ENCODE assay signal across 8 mouse cellular contexts in the genomic region with DNA sequence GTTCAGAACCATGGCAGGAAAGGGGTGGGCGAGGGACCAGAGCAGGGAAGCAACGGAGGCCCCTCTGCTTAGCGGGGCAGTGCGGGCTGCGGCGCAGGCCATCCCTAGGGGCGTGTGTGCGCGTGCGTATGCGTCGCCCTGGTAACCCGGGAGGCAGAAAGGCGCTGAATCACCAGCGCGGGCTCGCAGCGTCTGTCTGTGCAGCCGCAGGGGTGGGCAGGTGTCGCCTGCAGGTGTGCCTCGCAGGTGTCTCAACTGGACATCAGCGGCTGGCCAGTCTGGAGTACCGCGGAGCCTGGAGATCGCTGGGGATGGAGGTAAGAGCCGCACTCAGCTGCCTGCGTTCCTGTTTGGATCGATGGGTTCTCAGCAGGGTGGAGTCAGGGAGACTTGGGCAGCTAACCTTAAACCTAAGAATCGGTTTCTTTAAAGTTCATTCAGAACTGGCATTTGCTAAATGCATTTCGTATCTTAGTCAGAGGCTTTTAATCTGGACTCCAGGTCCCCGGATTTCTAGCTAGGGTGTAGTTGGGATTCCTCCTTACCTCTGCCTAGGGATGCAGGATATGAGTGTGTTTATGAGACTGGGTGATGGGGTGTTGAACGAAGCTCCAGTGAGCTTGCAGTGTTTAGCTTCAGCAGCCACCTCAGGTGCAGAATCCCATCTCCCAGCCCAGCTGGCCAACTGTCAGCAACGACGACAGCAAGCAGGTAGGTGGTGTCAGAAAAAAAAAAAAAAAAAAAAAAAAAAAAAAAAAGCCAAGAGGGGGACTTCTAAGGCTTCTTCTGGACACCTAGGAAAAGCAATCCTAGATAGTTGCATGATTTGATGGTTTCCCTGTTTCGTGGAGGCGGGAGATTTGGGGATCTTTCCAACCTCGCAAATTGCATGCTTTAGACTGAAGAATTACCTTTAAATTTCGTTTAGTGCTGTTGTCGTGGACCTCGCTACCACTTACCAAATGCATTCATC. TPM values are rescaled to one million over a fixed set of nuclear protein-coding genes. Genes with fewer than 3 reads are reported as not detected.
DNase-seq lines count a peak whose midpoint lies in the region; ATAC-seq and TF ChIP-seq lines count a peak whose summit lies in the region.

A gene (plus strand): TSS at position 153 of the 973 bp plus-strand sequence.

- H3K4me2 ChIP-seq in kidney, embryonic 15.5 days = peak within 1 kb of the TSS; percentile 92
- H3K4me2 ChIP-seq in forebrain, embryonic 15.5 days (replicated peaks) = peak within 1 kb of the TSS; percentile 93
- peak within 1 kb of the TSS; percentile 88 for H3K4me2 ChIP-seq in intestine, embryonic 15.5 days (replicated peaks)
- H3K4me2 ChIP-seq in limb, embryonic 14.5 days (replicated peaks; ENCODE audit: low read depth, low read length, severe bottlenecking) = peak within 1 kb of the TSS; percentile 60

- H3K36me3 ChIP-seq in kidney, embryonic 15.5 days = peaks cover 16% of the 10 kb centered on the region
- peaks cover 11% of the 10 kb centered on the region; the same call in 1 of the 2 replicates for H3K36me3 ChIP-seq in forebrain, embryonic 15.5 days
- H3K36me3 ChIP-seq in intestine, embryonic 15.5 days = no peaks in the 10 kb centered on the region
- H3K36me3 ChIP-seq in limb, embryonic 14.5 days (ENCODE audit: control insufficient read depth, insufficient read depth, low read length) = peaks cover under 1% of the 10 kb centered on the region; the same call in 1 of the 2 replicates

- peak within 1 kb of the TSS; percentile 31; the same call in 1 of the 2 replicates for H3K9ac ChIP-seq in kidney, embryonic 15.5 days
- peak within 1 kb of the TSS; percentile 61 for H3K9ac ChIP-seq in forebrain, embryonic 15.5 days (replicated peaks)
- peak within 1 kb of the TSS; percentile 42 for H3K9ac ChIP-seq in intestine, embryonic 15.5 days
- peak within 1 kb of the TSS; percentile 43 for H3K9ac ChIP-seq in limb, embryonic 14.5 days (ENCODE audit: low read depth, low read length, severe bottlenecking)

- WGBS in kidney, embryonic 15.5 days = 14% methylated on average over 40 of the region's 40 CpGs
- WGBS in forebrain, embryonic 15.5 days = 8% methylated on average over 40 of the region's 40 CpGs
- 15% methylated on average over 40 of the region's 40 CpGs for WGBS in intestine, embryonic 15.5 days
- WGBS in limb, embryonic 14.5 days = 15% methylated on average over 35 of the region's 40 CpGs

- peak; percentile 90 for ATAC-seq in kidney, embryonic 15.5 days (replicated peaks; ENCODE audit: low FRiP score)
- ATAC-seq in forebrain, embryonic 15.5 days (replicated peaks) = peak; percentile 98
- peak; percentile 81 for ATAC-seq in intestine, embryonic 15.5 days
- peak; percentile 65; the same call in 1 of the 2 replicates for ATAC-seq in limb, embryonic 14.5 days (ENCODE audit: low FRiP score, low read depth)

- H3K4me1 ChIP-seq in kidney, embryonic 15.5 days = peaks cover 13% of the 10 kb centered on the region
- H3K4me1 ChIP-seq in forebrain, embryonic 15.5 days = peaks cover 14% of the 10 kb centered on the region
- H3K4me1 ChIP-seq in intestine, embryonic 15.5 days (replicated peaks) = peaks cover 6% of the 10 kb centered on the region
- H3K4me1 ChIP-seq in limb, embryonic 14.5 days (ENCODE audit: control insufficient read depth, insufficient read depth, low read length) = no peaks in the 10 kb centered on the region

- H3K27ac ChIP-seq in kidney, embryonic 15.5 days = no peak within 1 kb of the TSS
- no peak within 1 kb of the TSS for H3K27ac ChIP-seq in forebrain, embryonic 15.5 days (replicated peaks)
- H3K27ac ChIP-seq in intestine, embryonic 15.5 days = no peak within 1 kb of the TSS
- no peak within 1 kb of the TSS for H3K27ac ChIP-seq in limb, embryonic 14.5 days (replicated peaks; ENCODE audit: low read depth, low read length)

- peak within 1 kb of the TSS; percentile 48 for H3K4me3 ChIP-seq in kidney, embryonic 15.5 days (replicated peaks)
- H3K4me3 ChIP-seq in forebrain, embryonic 15.5 days = peak within 1 kb of the TSS; percentile 63
- peak within 1 kb of the TSS; percentile 43 for H3K4me3 ChIP-seq in intestine, embryonic 15.5 days (replicated peaks)
- H3K4me3 ChIP-seq in limb, embryonic 14.5 days (replicated peaks; ENCODE audit: low read length) = peak within 1 kb of the TSS; percentile 32

- no peak for TF ChIP-seq POLR2A in limb, embryonic 14.5 days (IDR thresholded peaks at IDR 0.05; ENCODE audit: borderline replicate concordance, extremely low read depth, insufficient read depth, insufficient read length)

- no peaks in the 10 kb centered on the region for H3K9me3 ChIP-seq in kidney, embryonic 15.5 days (replicated peaks)
- H3K9me3 ChIP-seq in forebrain, embryonic 15.5 days = no peaks in the 10 kb centered on the region
- H3K9me3 ChIP-seq in intestine, embryonic 15.5 days = no peaks in the 10 kb centered on the region
- no peaks in the 10 kb centered on the region for H3K9me3 ChIP-seq in limb, embryonic 14.5 days (ENCODE audit: control insufficient read depth, low read length)

- no peaks in the 10 kb centered on the region for H3K27me3 ChIP-seq in kidney, embryonic 15.5 days
- no peaks in the 10 kb centered on the region for H3K27me3 ChIP-seq in forebrain, embryonic 15.5 days
- no peaks in the 10 kb centered on the region for H3K27me3 ChIP-seq in intestine, embryonic 15.5 days (replicated peaks)
- H3K27me3 ChIP-seq in limb, embryonic 14.5 days (ENCODE audit: control insufficient read depth, insufficient read depth, low read length) = no peaks in the 10 kb centered on the region

- DNase-seq in kidney, adult 18-20 months = no peak
- peak; percentile 72 to 73 for DNase-seq in cerebellum, adult 18-20 months
- peak; percentile 36 for DNase-seq in limb, embryonic 14.5 days (ENCODE audit: low spot score)
- peak; percentile 66 for DNase-seq in neural tube, embryonic 10.5 days (ENCODE audit: extremely low spot score, low spot score)
- peak; percentile 37 for DNase-seq in thymus, postnatal 25 days

RNA-seq across cellular contexts. Expression of the gene that starts here (rescaled TPM):
- polyA plus RNA-seq in kidney, embryonic 15.5 days (2015; fragmentation: Nextera tagmentation; extraction: Ambion mirVana) = 0.57 and 0.61 TPM in 2 replicates
- polyA plus RNA-seq in forebrain, embryonic 15.5 days (2015; fragmentation: Nextera tagmentation; extraction: Ambion mirVana) = 2.9 and 3.2 TPM in 2 replicates
- polyA plus RNA-seq in intestine, embryonic 15.5 days (2015; fragmentation: Nextera tagmentation; extraction: Ambion mirVana) = 1.2 and 1.3 TPM in 2 replicates
- polyA plus RNA-seq in limb, embryonic 14.5 days (2012; rRNA removed) = 0.09 and 0.11 TPM in 2 replicates
- polyA plus RNA-seq in limb, embryonic 14.5 days (2014; fragmentation: Nextera tagmentation; extraction: Ambion mirVana) = 0.04 TPM in 2 replicates

Comparison
In these comparisons a context has a peak if more than half of its experiments do, and no peak if none do; other contexts are left out.
1. Peak in ATAC-seq, H3K4me3 ChIP-seq, H3K9ac ChIP-seq and H3K4me2 ChIP-seq in kidney, embryonic 15.5 days; RNA of the gene not detected or under 1 TPM.
2. Peak in DNase-seq, ATAC-seq, H3K4me3 ChIP-seq, H3K9ac ChIP-seq and H3K4me2 ChIP-seq in limb, embryonic 14.5 days; RNA of the gene not detected or under 1 TPM.